Mouse (Mus musculus) brain, embryonic 14.5 days (tissue): ENCODE data around the gene Dcp1a.

Experiments used
- CTCF ChIP-seq: fragments of 200-500 bp; IDR thresholded peaks from 2 replicates; pipeline ENCODE4 v1.5.1; 2012; ENCODE audit warnings: inconsistent platforms, mild to moderate bottlenecking, moderate library complexity, borderline replicate concordance; ENCODE audit not compliant: insufficient read depth, insufficient read length; ENCODE audit errors: extremely low read depth
- POLR2A ChIP-seq: fragments of 200-500 bp; IDR thresholded peaks from 2 replicates; pipeline ENCODE4 v1.6.1; 2012; ENCODE audit warnings: mild to moderate bottlenecking, inconsistent platforms, borderline replicate concordance; ENCODE audit not compliant: poor library complexity, insufficient read depth, insufficient read length, severe bottlenecking; ENCODE audit errors: extremely low read depth

- TF ChIP-seq POLR2A (no peak), CTCF (no peak)
These were observed 44.0 kb downstream of the Dcp1a start for GRCm38 (mm10) chr14:30523356-30523755.
